Mouse (Mus musculus) forebrain, embryonic 10.5 days (tissue): Measurements from ENCODE around the gene Cerk. TPM values are rescaled to one million over a fixed set of nuclear protein-coding genes. Genes with fewer than 3 reads are reported as not detected.

Experiments used
- DNase-seq: peaks from one replicate; pipeline ENCODE4 v3.0.0-alpha.2; 2017; ENCODE audit warnings: low spot score; ENCODE audit errors: extremely low spot score
- H3K27ac ChIP-seq: fragments of 300-500 bp; sonication (generic); 2 replicates; pipeline ENCODE4 v1.5.1; 2016; ENCODE audit warnings: mild to moderate bottlenecking
- H3K27me3 ChIP-seq: fragments of 300-500 bp; sonication (generic); 2 replicates; pipeline ENCODE4 v1.6.1; 2016; ENCODE audit warnings: mild to moderate bottlenecking; ENCODE audit not compliant: poor library complexity, severe bottlenecking
- H3K36me3 ChIP-seq: fragments of 300-500 bp; sonication (generic); replicated peaks from 2 replicates; pipeline ENCODE4 v1.6.1; 2016; ENCODE audit warnings: mild to moderate bottlenecking, moderate library complexity
- H3K4me1 ChIP-seq: fragments of 300-500 bp; sonication (generic); 2 replicates; pipeline ENCODE4 v1.6.1; 2016
- H3K4me3 ChIP-seq: fragments of 300-500 bp; sonication (generic); 2 replicates; pipeline ENCODE4 v1.5.1; 2016; ENCODE audit warnings: mild to moderate bottlenecking, moderate library complexity
- H3K9me3 ChIP-seq: fragments of 300-500 bp; sonication (generic); 2 replicates; pipeline ENCODE4 v1.6.1; 2016; ENCODE audit warnings: mild to moderate bottlenecking, moderate library complexity
- WGBS: fragments of 180-500 bp; shearing (Covaris S2); methylation state at CpG from one replicate; pipeline ENCODE4 v1.1.7; 2016; 5-methylcytosine and 5-hydroxymethylcytosine counted together
- polyA plus RNA-seq: library from polyadenylated mRNA; unstranded; fragments of >200 nt; fragmentation: Nextera tagmentation; extraction: Ambion mirVana; gene quantifications from 2 replicates; pipeline ENCODE4 v1.2.1, GENCODE M21; 2016

Cerk gene
- polyA plus RNA-seq, 1 experiment from 2014 or later, result 10.7 TPM

DNA sequence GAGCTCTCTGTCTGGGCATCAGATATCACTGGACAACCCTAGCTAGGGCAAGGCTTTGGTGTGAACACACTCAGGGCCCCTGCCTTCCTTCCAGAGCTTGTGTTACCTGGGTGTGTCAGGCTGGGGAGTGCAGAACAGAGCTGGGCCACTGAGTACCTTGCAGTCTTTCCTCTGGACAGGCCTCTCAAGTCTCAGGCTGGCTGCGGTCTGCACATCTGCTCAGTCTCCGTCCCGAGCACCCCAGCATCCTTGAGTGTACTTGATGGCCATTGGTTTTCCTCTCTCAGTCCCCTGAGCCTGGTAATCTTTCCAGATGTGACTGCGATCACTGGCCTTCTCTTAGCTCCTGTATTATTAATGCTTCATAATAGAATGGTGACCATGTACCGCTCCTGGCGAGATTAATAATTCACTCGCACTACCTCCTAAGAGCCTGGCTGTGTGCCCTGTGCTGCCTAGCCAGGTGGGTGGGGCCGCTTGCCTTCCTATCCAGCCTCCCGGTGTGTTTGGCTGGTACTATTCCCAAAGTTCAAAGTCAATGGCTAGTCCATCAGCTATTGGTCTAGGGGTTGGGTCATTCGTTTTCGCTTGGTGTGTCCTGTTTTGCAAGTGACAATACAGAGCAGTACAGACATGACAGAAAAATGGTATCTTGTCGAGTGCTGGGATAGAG lies 93.8 kb downstream of the Cerk start:
- H3K36me3 ChIP-seq, result peaks cover 39% of the 10 kb centered on the region
- 95% methylated on average over 12 of the region's 12 CpGs for WGBS
- H3K4me3 ChIP-seq, result no peak overlapping the region
- no peak for DNase-seq
- H3K4me1 ChIP-seq, result peaks cover 37% of the 10 kb centered on the region
- no peaks in the 10 kb centered on the region for H3K9me3 ChIP-seq
- H3K27ac ChIP-seq, result no peak overlapping the region
- no peaks in the 10 kb centered on the region for H3K27me3 ChIP-seq

DNA sequence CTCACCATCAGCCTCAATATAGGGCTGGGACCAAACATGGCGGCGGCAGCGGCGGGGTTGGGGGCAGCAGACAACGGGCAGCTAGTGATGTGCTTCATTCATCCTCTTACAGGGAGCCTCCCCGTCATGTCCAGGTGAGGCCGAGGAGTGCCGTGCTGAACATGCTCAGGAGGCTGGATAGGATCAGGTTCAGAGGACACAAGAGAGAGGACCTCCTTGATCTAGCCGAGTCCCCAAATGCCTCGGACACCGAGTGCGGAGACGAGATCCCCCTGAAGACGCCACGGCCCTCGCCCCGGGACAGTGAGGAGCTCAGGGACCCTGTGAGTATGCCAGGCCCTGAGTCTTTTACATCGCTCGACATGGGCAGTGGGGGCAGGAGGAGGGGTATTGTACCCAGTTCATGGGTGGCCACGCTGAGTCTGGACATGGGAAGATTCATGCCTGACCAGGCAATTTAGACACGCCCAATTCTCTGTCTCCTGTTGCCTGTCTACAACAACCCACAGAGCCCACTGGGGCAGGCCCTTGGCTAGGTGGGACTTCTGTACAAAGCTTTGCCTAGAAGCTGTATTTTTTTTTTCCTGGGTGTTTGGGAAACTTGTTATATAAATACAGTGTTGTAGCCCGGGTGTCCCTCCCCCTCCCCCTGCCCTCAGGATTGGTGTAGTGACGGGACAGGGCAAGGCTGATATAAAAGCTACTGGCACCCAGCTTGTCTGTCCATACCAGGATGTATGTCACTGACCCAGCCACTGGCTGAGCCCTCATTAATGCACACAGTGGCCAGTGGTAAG lies 94.5 kb downstream of the Cerk start:
- peaks cover 44% of the 10 kb centered on the region for H3K4me1 ChIP-seq
- no peaks in the 10 kb centered on the region for H3K9me3 ChIP-seq
- H3K36me3 ChIP-seq, result peaks cover 36% of the 10 kb centered on the region
- 0 out of 2 replicates have a peak overlapping the region, but pooled peaks have one; percentile 56 for H3K27ac ChIP-seq
- no peak overlapping the region for H3K4me3 ChIP-seq
- WGBS, result 93% methylated on average over 23 of the region's 23 CpGs
- no peak for DNase-seq
- no peaks in the 10 kb centered on the region for H3K27me3 ChIP-seq

DNA sequence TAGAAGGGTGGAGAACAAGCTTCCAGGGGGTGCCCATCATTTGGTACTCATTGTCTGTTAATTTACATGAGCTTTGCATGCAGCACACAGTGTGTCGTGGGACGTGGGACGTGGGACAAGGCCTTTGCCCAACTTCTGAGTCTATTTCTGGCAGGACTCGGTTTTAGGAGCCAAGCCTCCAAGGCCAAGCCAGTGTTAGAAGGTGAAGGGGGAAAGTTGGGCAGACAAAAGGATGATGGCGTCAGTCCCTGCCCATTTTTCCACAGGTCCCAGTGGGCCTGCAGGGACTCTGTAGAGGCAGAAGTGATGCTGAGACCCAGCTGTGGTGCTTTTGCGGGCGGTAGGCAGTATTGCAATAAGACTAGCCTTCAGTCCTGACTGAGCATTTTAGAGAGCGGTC lies 95.4 kb downstream of the Cerk start:
- H3K4me3 ChIP-seq, result no peak overlapping the region
- WGBS, result 94% methylated on average over 8 of the region's 8 CpGs
- H3K36me3 ChIP-seq, result peaks cover 31% of the 10 kb centered on the region
- H3K4me1 ChIP-seq, result peaks cover 52% of the 10 kb centered on the region
- no peaks in the 10 kb centered on the region for H3K9me3 ChIP-seq
- H3K27me3 ChIP-seq, result no peaks in the 10 kb centered on the region
- peak overlapping the region; percentile 56 for H3K27ac ChIP-seq
- DNase-seq, result no peak

- H3K27me3 ChIP-seq, result no peaks in the 10 kb centered on the region
- H3K4me3 ChIP-seq, result no peak overlapping the region
- 68% methylated on average over 11 of the region's 11 CpGs for WGBS
- DNase-seq, result no peak
- peak overlapping the region; percentile 56 for H3K27ac ChIP-seq
- peaks cover 58% of the 10 kb centered on the region for H3K4me1 ChIP-seq
- peaks cover 28% of the 10 kb centered on the region for H3K36me3 ChIP-seq
- no peaks in the 10 kb centered on the region for H3K9me3 ChIP-seq
Observed at GRCm38 (mm10) chr15:86089991-86090529, 95.9 kb downstream of the Cerk start.

Other genes starting within 250 kb of the Cerk start
- gene Celsr1, start 152.4 kb downstream of the Cerk start, polyA plus RNA-seq, result 2.4 and 2.6 TPM in 2 replicates
- gene Gramd4, start 128.4 kb downstream of the Cerk start, polyA plus RNA-seq, result 13.9 and 16.2 TPM in 2 replicates
- gene Tbc1d22a, start 28.3 kb upstream of the Cerk start, polyA plus RNA-seq, result 9.5 and 10.8 TPM in 2 replicates